Mouse (Mus musculus) kidney, adult 8-10 months (tissue): Measurements from ENCODE around the gene Disc1.

ENCODE experiments used
- DNase-seq, 2 experiments: peaks; one replicate each; pipeline ENCODE4 v3.0.0; 2022

Gene Disc1

GRCm38 (mm10) chr8:125128305-125128704 lies 74.3 kb downstream of the Disc1 start:
- peak in 1 of 2 experiments; percentile 23 for DNase-seq

- DNase-seq: no peak
Measured at GRCm38 (mm10) chr8:125130835-125131234, 76.8 kb downstream of the Disc1 start.

- DNase-seq: no peak
Measured at GRCm38 (mm10) chr8:125131265-125131664, 77.3 kb downstream of the Disc1 start.

- peak in 1 of 2 experiments; percentile 21 for DNase-seq
Measured at GRCm38 (mm10) chr8:125133685-125134114, 79.7 kb downstream of the Disc1 start.

GRCm38 (mm10) chr8:125134876-125135275 lies 80.9 kb downstream of the Disc1 start:
- DNase-seq: no peak

- DNase-seq: no peak
Measured at GRCm38 (mm10) chr8:125139689-125140150, 85.7 kb downstream of the Disc1 start.

GRCm38 (mm10) chr8:125140965-125141364 lies 87.0 kb downstream of the Disc1 start:
- DNase-seq: no peak

GRCm38 (mm10) chr8:125156863-125157640 lies 103.1 kb downstream of the Disc1 start:
- DNase-seq: peak; percentile 23 to 39

GRCm38 (mm10) chr8:125157641-125158005 lies 103.6 kb downstream of the Disc1 start:
- peak; percentile 22 to 23 for DNase-seq

GRCm38 (mm10) chr8:125159387-125159786 lies 105.4 kb downstream of the Disc1 start:
- no peak for DNase-seq

GRCm38 (mm10) chr8:125163491-125163890 lies 109.5 kb downstream of the Disc1 start:
- no peak for DNase-seq

GRCm38 (mm10) chr8:125163906-125164305 lies 109.9 kb downstream of the Disc1 start:
- DNase-seq: no peak

GRCm38 (mm10) chr8:125165505-125166446 lies 111.8 kb downstream of the Disc1 start:
- peak in 1 of 2 experiments; percentile 45 for DNase-seq

- DNase-seq: no peak
Measured at GRCm38 (mm10) chr8:125166545-125166944, 112.5 kb downstream of the Disc1 start.

GRCm38 (mm10) chr8:125166988-125167387 lies 113.0 kb downstream of the Disc1 start:
- DNase-seq: no peak

GRCm38 (mm10) chr8:125169628-125170027 lies 115.6 kb downstream of the Disc1 start:
- no peak for DNase-seq

GRCm38 (mm10) chr8:125171531-125171930 lies 117.5 kb downstream of the Disc1 start:
- no peak for DNase-seq

GRCm38 (mm10) chr8:125174237-125174636 lies 120.2 kb downstream of the Disc1 start:
- DNase-seq: no peak

- DNase-seq: no peak
Measured at GRCm38 (mm10) chr8:125174851-125175250, 120.9 kb downstream of the Disc1 start.

- no peak for DNase-seq
Measured at GRCm38 (mm10) chr8:125175661-125176060, 121.7 kb downstream of the Disc1 start.

GRCm38 (mm10) chr8:125177091-125177490 lies 123.1 kb downstream of the Disc1 start:
- DNase-seq: no peak

- DNase-seq: no peak
Measured at GRCm38 (mm10) chr8:125177958-125178357, 124.0 kb downstream of the Disc1 start.
